In genomic region chr5:102749020-102749419, GRCm38 (mm10) we compare ENCODE assay signal across 9 mouse cellular contexts.
DNase-seq lines count a peak whose midpoint lies in the region; ATAC-seq lines count a peak whose summit lies in the region.
"Had no signal": no experiment of that assay in that cellular context is flagged by ENCODE, and none has a peak within 500 bp of the region (broad histone marks: within the 10 kb centered on the region; RNA-seq: fewer than 3 reads in every experiment).

No protein-coding gene starts in this region.

- H3K9me3 ChIP-seq in kidney, embryonic 16.5 days (ENCODE audit: low read length) = no peaks in the 10 kb centered on the region
- no peaks in the 10 kb centered on the region for H3K9me3 ChIP-seq in neural tube, embryonic 15.5 days (replicated peaks)
- H3K9me3 ChIP-seq: hindbrain, embryonic 12.5 days had no signal

- H3K4me2 ChIP-seq in kidney, embryonic 16.5 days (replicated peaks; ENCODE audit: low read depth, low read length) = no peak overlapping the region
- H3K4me2 ChIP-seq in neural tube, embryonic 15.5 days = no peak overlapping the region
- H3K4me2 ChIP-seq: hindbrain, embryonic 12.5 days had no signal

- no peaks in the 10 kb centered on the region for H3K27me3 ChIP-seq in kidney, embryonic 16.5 days (ENCODE audit: insufficient read depth, low read length)
- no peaks in the 10 kb centered on the region for H3K27me3 ChIP-seq in neural tube, embryonic 15.5 days (replicated peaks)
- H3K27me3 ChIP-seq: hindbrain, embryonic 12.5 days had no signal

- peaks cover 32% of the 10 kb centered on the region for H3K4me1 ChIP-seq in kidney, embryonic 16.5 days (ENCODE audit: insufficient read depth, low read length)
- H3K4me1 ChIP-seq in neural tube, embryonic 15.5 days = no peaks in the 10 kb centered on the region
- H3K4me1 ChIP-seq: hindbrain, embryonic 12.5 days had no signal

- H3K9ac ChIP-seq in kidney, embryonic 16.5 days (replicated peaks; ENCODE audit: low read length) = no peak overlapping the region
- no peak overlapping the region for H3K9ac ChIP-seq in neural tube, embryonic 15.5 days (replicated peaks)
- H3K9ac ChIP-seq: hindbrain, embryonic 12.5 days had no signal

- H3K4me3 ChIP-seq in kidney, embryonic 16.5 days (ENCODE audit: low read length) = no peak overlapping the region
- no peak overlapping the region for H3K4me3 ChIP-seq in neural tube, embryonic 15.5 days (replicated peaks)
- H3K4me3 ChIP-seq: hindbrain, embryonic 12.5 days had no signal

- ATAC-seq in kidney, embryonic 16.5 days (ENCODE audit: low FRiP score, low TSS enrichment) = no peak
- no peak for ATAC-seq in neural tube, embryonic 15.5 days (ENCODE audit: low FRiP score)
- ATAC-seq in monocyte, adult 5-6 weeks (replicated peaks; ENCODE audit: insufficient number of reproducible peaks, low FRiP score, low TSS enrichment, poor library complexity, severe bottlenecking) = no peak

- no peaks in the 10 kb centered on the region for H3K36me3 ChIP-seq in kidney, embryonic 16.5 days (ENCODE audit: insufficient read depth, low read length)
- H3K36me3 ChIP-seq in neural tube, embryonic 15.5 days = no peaks in the 10 kb centered on the region
- H3K36me3 ChIP-seq: hindbrain, embryonic 12.5 days had no signal

- peak; percentile 47 for DNase-seq in kidney, adult 11 months
- peak; percentile 26 for DNase-seq in Muller cell, postnatal 12 days (ENCODE audit: inconsistent ontology term)
- peak; percentile 24 for DNase-seq in brain, adult 2 months (ENCODE audit: low read depth, low spot score)
- peak; percentile 13 to 26 for DNase-seq in layer of hippocampus, adult 8-10 months (ENCODE audit: low spot score in 2 of 2)
- DNase-seq in cerebellum, postnatal 36 days = no peak

- 62% methylated on average over 8 of the region's 8 CpGs for WGBS in kidney, embryonic 16.5 days
- 70% methylated on average over 8 of the region's 8 CpGs for WGBS in neural tube, embryonic 15.5 days

- no peak overlapping the region for H3K27ac ChIP-seq in kidney, embryonic 16.5 days (ENCODE audit: low read length)
- no peak overlapping the region for H3K27ac ChIP-seq in neural tube, embryonic 15.5 days (replicated peaks)
- H3K27ac ChIP-seq: hindbrain, embryonic 12.5 days had no signal

Comparison
In these comparisons a context has a peak if more than half of its experiments do, and no peak if none do; other contexts are left out.
1. DNase-seq: peak in kidney, adult 11 months (single experiment), Muller cell, postnatal 12 days (single experiment), brain, adult 2 months (single experiment) and layer of hippocampus, adult 8-10 months (2 of 2); none in cerebellum, postnatal 36 days (0 of 2).